Mouse (Mus musculus) B cell, adult 62 days (primary cell): ENCODE data around the gene Dop1a. TPM values are rescaled to one million over a fixed set of nuclear protein-coding genes. Genes with fewer than 3 reads are reported as not detected.

Source experiments
- total RNA-seq: library from RNA; stranded (reverse); gene quantifications from 4 replicates; pipeline ENCODE4 v1.2.4, GENCODE M21; 2023

Dop1a gene
- total RNA-seq: 59.0 to 64.9 TPM (median 62.3 TPM) in 4 replicates

GRCm38 (mm10) chr9:86466990-86467870 is at the start of gene Dop1a:
TSS of gene Dop1a (plus strand) at chr9:86467154.

GRCm38 (mm10) chr9:86464151-86465105 is 2.5 kb upstream of the Dop1a start, which contains the start of gene Ube2cbp:
TSS of gene Ube2cbp (minus strand) at chr9:86464950.

GRCm38 (mm10) chr9:86571540-86572135 is 104.7 kb downstream of the Dop1a start, which contains the start of the genes Pgm3 and Rwdd2a:
TSS of gene Pgm3 (minus strand) at chr9:86571842.
TSS of gene Rwdd2a (plus strand) at chr9:86571991.

Other genes with a start within 250 kb of the Dop1a start
- 3.7 to 5.3 TPM (median 4.4 TPM) in 4 replicates for gene Ube2cbp, start 2.2 kb upstream of the Dop1a start, total RNA-seq
- 11.1 to 16.5 TPM (median 12.2 TPM) in 4 replicates for gene Pgm3, start 104.7 kb downstream of the Dop1a start, total RNA-seq
- 1.1 to 2.6 TPM (median 1.2 TPM) in 4 replicates for gene Rwdd2a, start 104.8 kb downstream of the Dop1a start, total RNA-seq
- not detected in 4 replicates for gene Me1, start 228.8 kb downstream of the Dop1a start, total RNA-seq